ENCODE assay signal across 13 mouse cellular contexts in genomic region chr4:148046450-148047031, GRCm38 (mm10). TPM values are rescaled to one million over a fixed set of nuclear protein-coding genes. Genes with fewer than 3 reads are reported as not detected.
DNase-seq lines count a peak whose midpoint lies in the region; ATAC-seq and TF ChIP-seq lines count a peak whose summit lies in the region.
"Had no signal": no experiment of that assay in that cellular context is flagged by ENCODE, and none has a peak within 500 bp of the region (broad histone marks: within the 10 kb centered on the region; RNA-seq: fewer than 3 reads in every experiment).

No protein-coding gene starts in this region.

- peak; percentile 54 for DNase-seq in kidney, adult 2 months
- no peak for DNase-seq in frontal cortex, postnatal 14 days (ENCODE audit: low spot score in 2 of 2)
- DNase-seq in lung, postnatal 10 days = no peak
- DNase-seq: cerebellum, postnatal 10 days; gastrocnemius, postnatal 25 days; lung, postnatal 4 days; thymus, postnatal 36 days had no signal

- no peaks in the 10 kb centered on the region for H3K27me3 ChIP-seq in kidney, adult 2 months (replicated peaks; ENCODE audit: control insufficient read depth, insufficient read depth, low read length)
- no peaks in the 10 kb centered on the region for H3K27me3 ChIP-seq in kidney, embryonic 14.5 days (ENCODE audit: control insufficient read depth, insufficient read depth, low read length)
- H3K27me3 ChIP-seq: neural tube, embryonic 15.5 days had no signal

- no peak for TF ChIP-seq POLR2A in kidney, adult 2 months (IDR thresholded peaks at IDR 0.05; ENCODE audit: low read depth, low read length)
- TF ChIP-seq POLR2A in bone marrow, adult 2 months (IDR thresholded peaks at IDR 0.05; ENCODE audit: borderline replicate concordance, control insufficient read depth, low read depth, low read length) = no peak

- H3K36me3 ChIP-seq in kidney, adult 2 months (ENCODE audit: control insufficient read depth, insufficient read depth, low read length) = no peaks in the 10 kb centered on the region; the same call in 1 of the 2 replicates
- H3K36me3 ChIP-seq in kidney, embryonic 14.5 days (ENCODE audit: control insufficient read depth, insufficient read depth, low read length) = peaks cover 49% of the 10 kb centered on the region

- TF ChIP-seq CTCF in kidney, adult 2 months (conservative IDR thresholded peaks at IDR 0.05; ENCODE audit: insufficient read depth, insufficient read length, low read depth, low read length) = no peak
- no peak for TF ChIP-seq CTCF in bone marrow, adult 2 months (IDR thresholded peaks at IDR 0.05; ENCODE audit: control insufficient read depth, insufficient read depth, low read length)

- no peaks in the 10 kb centered on the region; the same call in 1 of the 2 replicates for H3K4me1 ChIP-seq in kidney, adult 2 months (ENCODE audit: control insufficient read depth, insufficient read depth, low read length)
- peaks cover 10% of the 10 kb centered on the region; the same call in 1 of the 2 replicates for H3K4me1 ChIP-seq in kidney, embryonic 14.5 days (ENCODE audit: control insufficient read depth, insufficient read depth, low read length)
- no peaks in the 10 kb centered on the region for H3K4me1 ChIP-seq in bone marrow, adult 2 months (ENCODE audit: control insufficient read depth, insufficient read depth, low read length)

- H3K27ac ChIP-seq in kidney, adult 2 months (ENCODE audit: insufficient read depth, low read depth, low read length) = no peak overlapping the region
- H3K27ac ChIP-seq in kidney, embryonic 14.5 days (ENCODE audit: low read depth, low read length) = no peak overlapping the region
- H3K27ac ChIP-seq in bone marrow, adult 2 months (ENCODE audit: control insufficient read depth, insufficient read depth, low read depth, low read length, poor library complexity) = peak overlapping the region; percentile 50; the same call in 1 of the 2 replicates
- H3K27ac ChIP-seq: neural tube, embryonic 15.5 days had no signal

- no peak for ATAC-seq in kidney, embryonic 14.5 days (ENCODE audit: low FRiP score, low TSS enrichment)
- ATAC-seq in common myeloid progenitor, adult 5-6 weeks (replicated peaks; ENCODE audit: low read depth, poor library complexity, severe bottlenecking) = peak; percentile 86
- ATAC-seq in megakaryocyte, adult 5-6 weeks (ENCODE audit: poor library complexity, severe bottlenecking) = peak; percentile 35; the same call in 1 of the 2 replicates
- ATAC-seq: inflammation-experienced regulatory T-cells, adult 6 months had no signal

- WGBS in kidney, adult 2 months = 40% methylated on average over 4 of the region's 4 CpGs
- WGBS in kidney, embryonic 14.5 days = 79% methylated on average over 4 of the region's 4 CpGs
- 43% methylated on average over 4 of the region's 4 CpGs for WGBS in bone marrow, adult 2 months

- H3K9ac ChIP-seq in kidney, embryonic 14.5 days (ENCODE audit: low read depth, low read length) = no peak overlapping the region
- H3K9ac ChIP-seq: neural tube, embryonic 15.5 days had no signal

- no peak overlapping the region for H3K4me2 ChIP-seq in kidney, embryonic 14.5 days (replicated peaks; ENCODE audit: low read depth, low read length)
- H3K4me2 ChIP-seq: neural tube, embryonic 15.5 days had no signal

- H3K4me3 ChIP-seq in kidney, adult 2 months (ENCODE audit: insufficient read depth, low read depth, low read length) = no peak overlapping the region
- no peak overlapping the region for H3K4me3 ChIP-seq in kidney, embryonic 14.5 days (ENCODE audit: low read length)
- no peak overlapping the region for H3K4me3 ChIP-seq in bone marrow, adult 2 months (replicated peaks; ENCODE audit: control insufficient read depth, low read depth, low read length)
- H3K4me3 ChIP-seq: neural tube, embryonic 15.5 days had no signal

- H3K9me3 ChIP-seq in kidney, embryonic 14.5 days (ENCODE audit: control insufficient read depth, low read length) = no peaks in the 10 kb centered on the region
- H3K9me3 ChIP-seq: neural tube, embryonic 15.5 days had no signal

RNA-seq across cellular contexts. Expression of gene Mthfr, which starts 7.7 kb away (rescaled TPM):
- 36.3 and 48.4 TPM in 2 replicates for polyA plus RNA-seq in kidney, adult 2 months (2012; rRNA removed)
- polyA plus RNA-seq in kidney, embryonic 14.5 days (2014; fragmentation: Nextera tagmentation; extraction: Ambion mirVana) = 11.8 and 19.7 TPM in 2 replicates
- polyA plus RNA-seq in bone marrow, adult 2 months (2011; ENCODE audit: insufficient read depth, insufficient read length, low replicate concordance, missing spikeins) = 5.2 and 9.6 TPM in 2 replicates
- 5.9 and 8.6 TPM in 2 replicates for total RNA-seq in common myeloid progenitor, adult 5-6 weeks (2017)
- 14.0 and 14.3 TPM in 2 replicates for total RNA-seq in megakaryocyte, adult 5-6 weeks (2015)
- total RNA-seq in megakaryocyte, adult 5-6 weeks (2017) = 10.1 and 15.8 TPM in 2 replicates

RNA-seq across cellular contexts. Expression of gene Clcn6, which starts 7.9 kb away (rescaled TPM):
- polyA plus RNA-seq in kidney, adult 2 months (2012; rRNA removed) = 28.8 and 32.3 TPM in 2 replicates
- 4.0 and 6.0 TPM in 2 replicates for polyA plus RNA-seq in kidney, embryonic 14.5 days (2014; fragmentation: Nextera tagmentation; extraction: Ambion mirVana)
- 3.4 and 6.8 TPM in 2 replicates for polyA plus RNA-seq in bone marrow, adult 2 months (2011; ENCODE audit: insufficient read depth, insufficient read length, low replicate concordance, missing spikeins)
- 1.4 and 6.4 TPM in 2 replicates for total RNA-seq in common myeloid progenitor, adult 5-6 weeks (2017)
- total RNA-seq in megakaryocyte, adult 5-6 weeks (2015) = 5.5 and 7.0 TPM in 2 replicates
- 2.7 and 10.1 TPM in 2 replicates for total RNA-seq in megakaryocyte, adult 5-6 weeks (2017)

RNA-seq across cellular contexts. Expression of gene Agtrap, which starts 41.3 kb away (rescaled TPM):
- polyA plus RNA-seq in kidney, adult 2 months (2012; rRNA removed) = 111 and 119 TPM in 2 replicates
- polyA plus RNA-seq in kidney, embryonic 14.5 days (2014; fragmentation: Nextera tagmentation; extraction: Ambion mirVana) = 17.4 and 22.8 TPM in 2 replicates
- polyA plus RNA-seq in bone marrow, adult 2 months (2011; ENCODE audit: insufficient read depth, insufficient read length, low replicate concordance, missing spikeins) = 10.0 and 20.9 TPM in 2 replicates
- 23.6 and 31.2 TPM in 2 replicates for total RNA-seq in common myeloid progenitor, adult 5-6 weeks (2017)
- total RNA-seq in megakaryocyte, adult 5-6 weeks (2015) = 13.8 and 19.0 TPM in 2 replicates
- 31.9 and 36.0 TPM in 2 replicates for total RNA-seq in megakaryocyte, adult 5-6 weeks (2017)

RNA-seq across cellular contexts. Expression of gene Nppa, which starts 46.0 kb away (rescaled TPM):
- 0.30 and 0.58 TPM in 2 replicates for polyA plus RNA-seq in kidney, adult 2 months (2012; rRNA removed)
- 0.45 TPM in 1 of 2 replicates, not detected in the other for polyA plus RNA-seq in kidney, embryonic 14.5 days (2014; fragmentation: Nextera tagmentation; extraction: Ambion mirVana)
- polyA plus RNA-seq in bone marrow, adult 2 months (2011; ENCODE audit: insufficient read depth, insufficient read length, low replicate concordance, missing spikeins) = not detected in 2 replicates
- not detected in 2 replicates for total RNA-seq in common myeloid progenitor, adult 5-6 weeks (2017)
- not detected in 2 replicates for total RNA-seq in megakaryocyte, adult 5-6 weeks (2015)
- total RNA-seq in megakaryocyte, adult 5-6 weeks (2017) = not detected in 2 replicates
- total RNA-seq: gastrocnemius, postnatal 25 days had no signal
- polyA plus RNA-seq: inflammation-experienced regulatory T-cells, adult 6 months had no signal
